ENCODE assay signal across 9 mouse cellular contexts in genomic region chr4:135803299-135803698, GRCm38 (mm10). TPM values are rescaled to one million over a fixed set of nuclear protein-coding genes. Genes with fewer than 3 reads are reported as not detected.
DNase-seq lines count a peak whose midpoint lies in the region; ATAC-seq lines count a peak whose summit lies in the region.
"Had no signal": no experiment of that assay in that cellular context is flagged by ENCODE, and none has a peak within 500 bp of the region (broad histone marks: within the 10 kb centered on the region; RNA-seq: fewer than 3 reads in every experiment).

No protein-coding gene starts in this region.

- peak; percentile 26 for DNase-seq in kidney, postnatal 14 days
- DNase-seq in ES-CJ7 (ENCODE audit: low read depth, low spot score) = peak; percentile 89
- peak; percentile 22 for DNase-seq in c-Kit-positive CD71-negative TER-119-negative erythroid progenitor cells, embryonic 14.5 days (ENCODE audit: low read depth)
- peak; percentile 37 for DNase-seq in retina, postnatal 1 day
- DNase-seq in cerebellum, adult 18-20 months = no peak
- no peak for DNase-seq in frontal cortex, postnatal 10 days (ENCODE audit: low spot score in 2 of 2)
- DNase-seq: cerebellum, adult 8-10 months had no signal

- peaks cover 8% of the 10 kb centered on the region for H3K9me3 ChIP-seq in kidney, embryonic 14.5 days (ENCODE audit: control insufficient read depth, low read length)

- ATAC-seq in kidney, embryonic 14.5 days (ENCODE audit: low FRiP score, low TSS enrichment) = no peak
- ATAC-seq in megakaryocyte, adult 5-6 weeks (ENCODE audit: poor library complexity, severe bottlenecking) = no peak

- WGBS in kidney, embryonic 14.5 days = 52% methylated on average over 4 of the region's 4 CpGs

- H3K36me3 ChIP-seq in kidney, embryonic 14.5 days (ENCODE audit: control insufficient read depth, insufficient read depth, low read length) = no peaks in the 10 kb centered on the region

- H3K4me3 ChIP-seq in kidney, embryonic 14.5 days (ENCODE audit: low read length) = no peak overlapping the region

- no peaks in the 10 kb centered on the region for H3K27me3 ChIP-seq in kidney, embryonic 14.5 days (ENCODE audit: control insufficient read depth, insufficient read depth, low read length)

- no peak overlapping the region for H3K27ac ChIP-seq in kidney, embryonic 14.5 days (ENCODE audit: low read depth, low read length)

- no peak overlapping the region for H3K9ac ChIP-seq in kidney, embryonic 14.5 days (ENCODE audit: low read depth, low read length)

- H3K4me1 ChIP-seq in kidney, embryonic 14.5 days (ENCODE audit: control insufficient read depth, insufficient read depth, low read length) = no peaks in the 10 kb centered on the region

- no peak overlapping the region for H3K4me2 ChIP-seq in kidney, embryonic 14.5 days (replicated peaks; ENCODE audit: low read depth, low read length)

RNA-seq across cellular contexts. Expression of gene Myom3, which starts 43.8 kb away (rescaled TPM):
- polyA plus RNA-seq in kidney, embryonic 14.5 days (2014; fragmentation: Nextera tagmentation; extraction: Ambion mirVana) = 0.06 and 0.35 TPM in 2 replicates
- not detected in 2 replicates for total RNA-seq in megakaryocyte, adult 5-6 weeks (2015)
- total RNA-seq in megakaryocyte, adult 5-6 weeks (2017) = not detected in 2 replicates

RNA-seq across cellular contexts. Expression of gene Srsf10, which starts 52.2 kb away (rescaled TPM):
- polyA plus RNA-seq in kidney, embryonic 14.5 days (2014; fragmentation: Nextera tagmentation; extraction: Ambion mirVana) = 334 and 342 TPM in 2 replicates
- total RNA-seq in megakaryocyte, adult 5-6 weeks (2015) = 104 and 125 TPM in 2 replicates
- 130 and 147 TPM in 2 replicates for total RNA-seq in megakaryocyte, adult 5-6 weeks (2017)

Comparison
In these comparisons a context has a peak if more than half of its experiments do, and no peak if none do; other contexts are left out.
1. DNase-seq: peak in kidney, postnatal 14 days (single experiment), ES-CJ7 (single experiment), c-Kit-positive CD71-negative TER-119-negative erythroid progenitor cells, embryonic 14.5 days (single experiment) and retina, postnatal 1 day (single experiment); none in cerebellum, adult 18-20 months (0 of 2) and frontal cortex, postnatal 10 days (0 of 2).